Mouse (Mus musculus) testis, postnatal 14 days (tissue): ENCODE data around the gene Mllt11.

ENCODE experiments used
- DNase-seq: peaks from one replicate; pipeline ENCODE4 v3.0.0; 2021; ENCODE audit warnings: low spot score

The Mllt11 gene

DNA sequence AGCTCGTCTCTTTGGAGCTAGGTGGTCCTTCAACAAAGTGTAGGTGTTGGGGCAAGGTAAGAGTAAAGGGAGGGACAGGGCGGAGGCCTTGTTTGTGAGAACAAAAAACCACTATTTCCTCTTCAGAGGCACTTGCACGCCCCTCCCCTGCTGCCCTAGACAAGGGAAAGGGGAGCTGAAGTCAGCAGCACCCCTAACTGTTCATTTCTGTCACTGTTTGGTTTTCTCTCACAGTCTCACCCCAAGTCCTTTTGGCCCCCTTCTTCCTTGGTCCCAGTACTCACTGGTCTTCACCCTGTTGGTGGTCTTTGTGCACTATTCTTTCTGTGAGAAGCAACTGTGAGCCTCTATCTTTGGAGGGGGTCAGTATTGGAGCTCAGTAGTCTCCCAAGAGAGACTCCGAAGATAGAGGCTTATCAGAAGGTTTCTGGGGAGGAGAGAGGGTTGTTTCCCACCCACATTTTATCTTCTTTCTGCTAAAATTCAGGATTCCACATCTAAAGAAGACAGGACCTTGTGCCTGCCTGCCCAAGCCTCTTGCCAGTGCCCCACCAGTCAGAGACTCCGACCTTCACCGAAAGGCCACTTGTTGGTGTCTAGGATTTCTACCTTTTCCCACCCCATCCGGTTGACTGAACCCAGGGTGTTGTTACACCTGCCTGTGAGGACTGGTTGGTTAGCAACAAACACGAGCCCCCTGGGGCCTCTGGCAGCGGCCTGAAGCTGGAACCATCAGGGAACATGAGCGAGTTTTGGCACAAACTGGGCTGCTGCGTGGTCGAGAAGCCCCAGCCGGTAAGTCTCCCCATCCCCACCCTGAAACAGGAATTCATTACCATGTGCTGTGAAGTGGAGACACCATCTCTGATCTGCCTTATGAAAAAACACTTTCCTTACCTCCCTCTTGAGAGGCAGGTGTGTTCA is at the start of gene Mllt11:
Mllt11 (minus strand) TSS at position 874 of the 924 bp plus-strand sequence.
- no peak for DNase-seq

DNA sequence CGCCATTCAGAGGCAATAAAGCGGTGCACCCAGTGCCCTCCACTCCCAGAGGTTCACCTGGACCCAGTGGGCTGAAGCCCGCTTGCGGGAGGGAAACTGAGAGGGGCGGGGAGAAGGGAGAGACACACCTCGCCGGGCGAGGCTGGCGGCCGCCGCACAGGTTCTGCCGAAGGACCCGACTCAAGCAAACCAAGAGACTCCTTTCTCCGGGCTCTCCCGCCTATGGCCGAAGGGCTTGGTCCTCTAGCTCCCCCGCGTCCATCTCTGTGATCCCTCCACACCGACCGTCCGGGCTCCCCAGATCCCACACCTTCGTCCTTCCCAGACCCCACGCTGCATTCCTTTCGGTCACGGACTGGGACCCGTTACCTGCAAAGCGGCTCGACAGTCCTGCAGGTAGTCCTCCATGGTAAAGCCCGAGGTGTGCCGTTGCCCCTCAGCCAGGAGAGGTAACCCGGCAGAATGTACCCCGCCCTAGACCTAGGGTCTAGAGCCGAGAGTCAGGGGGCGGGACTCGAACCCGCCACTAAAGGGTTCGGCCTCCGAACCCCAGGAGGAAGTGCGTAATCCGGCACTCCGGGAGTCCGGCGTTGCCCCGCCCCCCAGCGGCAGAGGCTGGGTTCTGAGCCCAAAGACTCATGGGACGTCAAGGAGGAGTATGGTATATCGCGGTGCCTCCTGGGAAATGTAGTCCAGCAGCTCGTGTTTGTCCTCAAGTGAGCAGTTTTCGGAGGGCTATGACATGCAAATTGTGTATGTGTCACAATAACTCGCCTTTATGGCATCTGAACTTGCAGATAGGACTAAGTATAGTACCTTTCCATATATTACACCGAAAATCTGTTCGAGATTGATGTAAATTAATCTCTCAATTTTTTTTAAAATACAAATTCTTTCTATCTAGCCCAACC is 49.5 kb upstream of the Mllt11 start, which contains the start of the genes Mindy1 and Prune1:
Mindy1 (plus strand) TSS at position 130 of the 911 bp plus-strand sequence.
Prune1 (minus strand) TSS at position 861 of the 911 bp plus-strand sequence.
- DNase-seq, result peak; percentile 99

DNA sequence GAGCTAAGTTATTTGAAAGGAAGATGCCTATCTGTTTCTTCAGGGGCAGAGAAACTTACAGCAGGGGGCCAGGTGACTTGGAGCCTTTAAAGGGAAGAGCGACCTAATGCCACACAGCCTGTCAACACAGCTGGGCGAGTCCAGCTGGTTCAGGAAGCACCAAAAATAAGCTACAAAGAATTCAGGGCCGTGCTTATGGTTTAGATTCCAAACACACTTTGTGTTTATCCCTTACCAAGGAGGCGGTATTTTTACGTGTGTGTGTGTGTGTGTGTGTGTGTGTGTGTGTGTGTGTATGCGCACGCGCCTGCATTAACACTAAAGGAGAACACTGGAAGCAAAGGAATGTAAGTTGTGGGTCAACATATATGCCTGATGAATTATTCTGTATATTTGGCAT is 48.8 kb upstream of the Mllt11 start:
- no peak for DNase-seq

DNA sequence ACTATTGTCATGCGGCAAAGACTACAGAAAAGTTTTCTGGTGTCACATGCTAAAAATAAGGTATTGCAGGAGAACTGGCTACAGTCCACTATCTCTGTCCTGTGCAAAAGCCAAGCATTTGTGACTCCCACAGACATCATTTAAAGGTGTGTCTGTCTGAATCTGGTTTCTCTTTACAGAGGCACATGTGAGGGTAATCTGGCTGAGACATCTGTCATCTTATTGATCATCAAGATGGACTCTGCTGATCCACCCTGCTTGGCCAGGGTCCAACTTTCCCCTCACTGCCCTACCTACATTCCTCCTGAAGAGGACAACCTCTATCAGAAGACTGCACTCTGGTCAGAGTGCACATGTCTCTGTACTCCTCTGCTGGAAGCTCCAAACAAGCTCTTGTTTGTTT is 45.2 kb upstream of the Mllt11 start:
- DNase-seq, result no peak

DNA sequence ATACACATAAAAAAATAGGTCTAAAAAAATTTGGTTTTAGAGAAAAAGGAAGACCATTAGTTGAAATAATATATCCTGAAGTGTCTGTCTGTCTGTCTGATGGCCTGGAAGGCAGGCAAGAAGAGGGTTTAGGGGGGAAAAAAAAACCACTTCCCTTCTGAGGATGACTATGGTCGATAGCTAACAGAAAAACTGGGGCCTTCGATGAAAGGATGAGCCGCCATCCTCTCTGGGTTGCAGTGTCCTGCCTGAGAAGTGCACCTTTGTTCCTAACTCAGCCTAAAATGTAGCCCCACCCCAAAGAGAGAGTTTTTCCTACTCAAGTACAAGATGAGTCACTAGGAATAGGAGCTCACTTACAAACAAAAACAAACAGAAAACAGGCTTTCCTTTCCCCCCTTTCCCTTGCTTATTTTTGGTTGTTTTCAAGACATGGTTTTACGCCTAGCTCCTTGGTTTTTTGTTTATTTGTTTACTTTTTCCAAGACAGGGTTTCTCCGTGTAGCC is 44.5 kb upstream of the Mllt11 start:
- DNase-seq, result no peak

DNA sequence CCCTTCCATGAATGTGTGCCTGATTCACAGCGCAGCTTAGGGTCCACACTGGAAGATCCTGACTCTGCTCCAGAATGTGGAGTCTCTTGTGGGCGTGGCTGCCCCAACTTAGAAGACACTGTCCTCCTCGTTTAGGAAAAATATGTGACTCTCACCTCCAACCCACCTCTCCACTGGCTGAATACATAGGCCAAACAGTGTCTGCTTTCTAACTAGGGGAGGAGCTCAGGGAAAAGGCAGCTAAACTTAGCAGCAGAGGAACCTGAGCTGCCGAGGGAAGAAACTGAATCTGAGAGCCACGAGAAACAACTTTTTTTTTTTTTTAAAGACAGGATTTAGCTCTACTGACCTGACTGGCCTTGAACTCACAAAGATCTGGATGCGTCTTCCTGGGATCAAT is 43.2 kb upstream of the Mllt11 start:
- no peak for DNase-seq

DNA sequence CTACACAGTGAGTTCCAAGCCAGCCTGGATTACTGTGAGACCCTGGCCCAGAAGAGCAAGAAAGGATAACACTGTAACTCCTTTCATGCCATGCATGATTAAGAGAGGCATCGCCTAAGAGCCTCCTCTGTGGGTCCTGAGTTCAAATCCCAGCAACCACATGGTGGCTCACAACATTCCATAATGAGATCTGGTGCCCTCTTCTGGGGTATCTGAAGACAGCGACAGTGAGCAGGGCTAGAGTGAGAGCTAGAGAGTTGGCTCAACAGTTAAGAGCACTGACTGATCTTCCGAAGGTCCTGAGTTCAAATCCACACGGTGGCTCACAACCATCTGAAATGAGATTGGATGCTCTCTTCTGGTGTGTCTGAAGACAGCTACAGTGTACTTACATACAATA is 42.5 kb upstream of the Mllt11 start:
- no peak for DNase-seq

DNA sequence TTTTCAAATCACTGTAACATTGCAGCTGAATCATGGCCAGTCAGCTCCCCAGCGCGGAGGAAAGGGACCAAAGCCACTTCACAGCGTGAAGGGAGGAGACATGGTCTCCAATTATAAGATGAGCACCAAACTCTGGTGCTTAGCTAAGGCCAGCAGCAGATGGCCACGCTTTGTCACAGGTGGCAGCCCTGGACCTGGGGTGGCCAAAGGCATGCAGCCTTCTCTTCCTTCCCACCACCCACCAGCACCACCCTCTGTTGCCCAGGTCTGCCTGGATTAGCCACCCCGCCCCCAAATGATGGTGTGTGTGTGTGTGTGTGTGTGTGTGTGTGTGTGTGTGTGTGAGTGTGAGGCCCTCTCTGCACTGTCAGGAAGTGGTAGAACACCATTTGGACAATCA is 41.5 kb upstream of the Mllt11 start:
- DNase-seq, result no peak

DNA sequence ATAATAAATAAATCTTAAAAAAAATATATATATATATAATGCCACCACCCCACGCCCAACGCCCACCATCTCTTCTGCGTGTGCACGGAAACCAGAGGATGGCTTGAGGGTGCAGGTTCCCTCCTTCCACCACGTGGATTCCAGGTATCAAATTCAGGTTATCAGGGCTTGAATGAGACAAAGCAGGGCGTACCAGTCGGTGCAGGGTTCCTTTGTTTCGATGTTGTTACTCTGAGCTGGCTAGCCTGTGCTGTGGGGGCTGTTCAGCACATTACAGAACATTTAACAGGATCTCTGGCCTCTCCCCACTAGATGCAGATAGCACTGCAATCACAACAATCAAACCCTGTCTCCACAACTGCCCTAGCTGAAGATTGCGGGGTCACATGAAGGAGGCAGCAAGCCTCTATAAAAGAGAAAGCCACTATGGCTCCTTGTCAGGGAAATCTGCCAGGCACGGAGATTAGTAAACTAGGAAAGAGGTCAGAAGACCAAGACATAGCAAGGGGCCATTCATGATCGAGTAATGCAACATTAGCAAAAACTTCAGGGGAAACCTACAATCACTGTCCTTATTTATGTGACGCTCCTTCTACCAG is 38.9 kb upstream of the Mllt11 start:
- no peak for DNase-seq

DNA sequence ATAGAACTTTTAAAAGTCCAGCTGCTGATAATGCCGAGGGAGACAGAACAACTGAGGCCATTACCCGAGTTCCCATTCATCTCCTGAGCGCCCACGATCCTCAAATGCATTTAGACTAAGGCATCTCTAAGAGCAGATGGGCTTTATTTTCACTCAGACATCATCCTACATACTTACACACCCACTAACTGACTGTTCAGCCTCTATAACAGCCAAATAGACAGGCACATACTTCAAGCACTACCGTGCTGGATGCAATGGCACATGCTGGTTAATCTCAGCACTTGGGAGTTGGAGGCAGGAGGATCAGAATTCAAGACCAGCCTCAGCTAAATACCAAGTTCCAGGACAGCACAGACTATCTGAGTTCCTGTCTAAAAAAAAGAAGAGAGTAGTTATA is 37.8 kb upstream of the Mllt11 start:
- DNase-seq, result no peak

DNA sequence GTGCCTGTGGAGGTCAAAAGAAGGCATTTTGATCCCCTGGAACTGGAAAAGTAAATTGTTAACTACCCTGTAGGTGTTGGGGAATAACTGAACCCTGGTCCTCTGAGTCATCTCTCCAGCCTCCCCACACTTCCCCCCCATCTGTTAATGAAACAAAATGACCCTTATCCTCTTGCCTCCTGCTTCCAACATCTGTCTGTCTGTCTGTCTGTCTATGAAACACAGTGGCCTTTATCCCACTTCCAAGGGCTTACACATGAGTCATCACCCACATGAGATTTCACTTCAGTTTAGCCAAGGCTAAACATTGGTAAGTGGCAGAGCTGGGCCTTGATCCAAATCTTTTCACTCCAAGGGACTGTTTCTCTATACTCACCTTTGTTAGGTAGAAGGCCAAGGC is 35.9 kb upstream of the Mllt11 start:
- DNase-seq, result no peak

DNA sequence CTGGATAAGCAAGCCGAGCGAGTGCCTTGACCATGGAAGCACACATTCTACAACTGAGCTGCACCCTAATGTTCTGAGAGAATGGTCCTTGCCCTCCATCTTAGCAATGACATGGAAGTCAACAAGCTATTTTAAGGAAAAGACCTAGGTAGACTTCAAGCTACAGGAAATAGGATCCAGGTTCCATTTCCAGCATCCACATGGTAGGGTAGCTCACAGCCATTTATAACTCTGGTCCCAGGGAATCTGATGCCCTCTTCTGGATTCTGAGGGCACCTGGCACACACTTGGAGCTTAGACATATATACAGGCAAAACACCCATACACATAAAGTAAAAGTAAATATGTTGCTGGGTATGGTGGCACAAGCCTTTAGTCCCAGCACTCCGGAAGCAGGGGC is 34.1 kb upstream of the Mllt11 start:
- no peak for DNase-seq

DNA sequence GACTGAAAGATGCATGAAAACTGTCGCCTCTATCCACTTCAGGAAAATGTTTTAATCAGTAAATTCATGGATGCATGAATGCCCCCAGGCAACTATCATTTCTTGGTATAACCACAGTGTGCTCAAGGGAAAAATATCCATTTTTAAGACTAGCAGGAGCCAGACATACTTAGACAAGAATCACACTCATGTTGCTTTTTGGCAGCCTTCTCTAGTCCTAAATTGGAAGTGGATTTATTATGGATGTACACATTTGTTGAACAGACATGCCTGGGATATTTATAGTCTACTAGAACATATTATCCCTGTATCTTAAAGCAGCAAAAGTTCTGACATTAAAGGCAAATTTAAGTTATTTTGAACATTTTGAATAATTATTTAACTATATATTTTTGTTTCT is 32.8 kb upstream of the Mllt11 start:
- no peak for DNase-seq

DNA sequence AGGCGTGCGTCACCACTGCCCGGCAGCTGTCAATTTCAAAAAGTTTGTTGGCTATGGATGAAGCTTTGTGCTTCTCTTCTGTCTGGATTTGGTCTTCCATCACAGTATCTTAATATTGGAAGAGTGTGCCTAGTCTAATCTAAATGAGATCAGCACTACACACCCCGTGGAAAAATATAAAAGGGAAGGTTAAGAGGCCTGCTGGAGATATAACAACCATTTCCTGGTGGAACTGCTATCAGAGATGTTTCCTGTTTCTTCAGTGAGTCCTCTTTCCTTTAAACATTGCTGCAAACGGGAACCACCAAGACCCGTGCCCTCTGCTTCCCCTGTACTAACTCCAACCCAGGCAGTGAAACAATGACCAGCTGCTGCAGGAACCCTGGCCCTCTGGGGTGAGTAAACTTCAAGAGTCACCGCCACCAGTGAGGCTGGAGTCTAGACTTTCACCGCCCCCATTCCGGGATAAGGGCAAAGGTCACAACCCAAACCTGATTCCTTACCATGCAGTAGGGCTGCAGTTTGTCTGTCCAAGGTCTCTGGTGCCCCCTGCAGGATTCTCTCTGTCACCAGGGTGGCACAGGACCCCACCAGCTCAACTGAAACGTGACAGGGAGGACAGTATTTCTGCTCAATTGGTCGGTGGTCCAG is 31.2 kb upstream of the Mllt11 start:
- DNase-seq, result no peak

DNA sequence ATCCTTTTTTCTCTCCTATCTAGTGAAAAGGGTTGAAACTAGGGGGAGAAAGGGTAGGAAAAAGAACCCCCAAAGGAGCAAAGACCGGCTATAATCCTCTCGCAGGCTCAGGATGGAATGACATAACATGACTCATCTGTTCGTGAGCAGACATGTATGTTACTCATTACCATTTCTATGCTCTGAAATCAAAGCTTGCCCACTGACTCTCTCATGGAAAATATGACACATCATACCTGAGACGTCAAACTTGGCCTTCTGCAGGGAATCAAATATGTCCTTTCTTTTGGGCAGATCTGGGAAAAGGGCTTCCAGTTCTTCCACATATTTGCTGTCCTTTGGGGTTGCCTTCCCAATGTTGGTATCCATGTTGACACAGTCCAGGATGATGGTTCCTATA is 30.0 kb upstream of the Mllt11 start:
- no peak for DNase-seq

DNA sequence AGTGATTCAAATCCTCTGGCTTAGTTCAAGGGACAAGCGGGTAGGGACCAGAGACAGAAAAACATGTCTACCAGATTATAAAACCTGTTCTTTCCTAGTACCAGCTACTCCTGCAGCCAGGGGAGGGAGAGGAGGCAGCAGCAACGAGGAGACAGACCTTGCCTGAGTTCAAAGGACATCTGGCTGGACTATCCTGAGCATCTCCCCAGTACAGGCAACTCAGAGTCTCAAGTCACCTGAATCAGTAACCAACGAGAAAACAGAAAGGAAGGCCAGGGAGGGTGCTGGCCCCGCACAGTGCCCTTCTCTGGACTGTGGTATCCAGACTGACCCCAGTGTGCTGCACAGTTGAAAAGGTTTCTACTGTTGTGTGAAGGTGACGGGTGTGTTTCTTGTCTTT is 25.0 kb upstream of the Mllt11 start:
- no peak for DNase-seq

DNA sequence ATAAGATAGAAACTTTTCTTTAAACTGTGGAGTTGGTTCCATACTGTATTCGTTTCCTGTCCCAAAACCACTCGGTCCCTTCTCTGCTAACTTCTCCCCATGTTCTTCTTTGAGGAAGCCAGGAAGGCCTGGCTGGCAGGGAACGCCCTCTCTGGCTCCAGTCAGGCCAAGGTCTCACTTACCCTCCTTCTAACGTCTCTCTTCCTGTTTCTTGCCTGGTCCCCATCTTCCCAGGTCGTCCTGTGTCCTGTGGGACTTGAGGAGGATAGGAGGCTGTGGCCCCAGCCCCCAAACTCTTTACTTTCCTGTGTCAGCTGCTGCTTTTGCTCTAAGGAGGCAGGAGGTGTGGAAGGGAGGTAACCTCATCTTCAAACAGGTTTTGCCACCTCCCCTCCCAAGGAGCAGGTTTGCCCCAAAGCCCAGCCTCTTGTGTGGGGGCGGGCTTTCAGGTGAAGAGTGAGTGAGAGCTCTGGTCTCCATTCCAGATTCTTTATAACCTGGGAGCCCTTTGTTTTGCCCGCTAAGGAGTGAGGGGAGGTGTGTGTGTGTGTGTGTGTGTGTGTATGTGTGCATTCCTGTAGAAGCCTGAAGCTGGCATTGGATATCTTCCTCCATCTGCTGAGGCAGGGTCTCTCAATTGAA is 18.9 kb upstream of the Mllt11 start, which contains the start of gene Bnipl:
Bnipl (minus strand) TSS at position 411 of the 642 bp plus-strand sequence.
- DNase-seq, result no peak

DNA sequence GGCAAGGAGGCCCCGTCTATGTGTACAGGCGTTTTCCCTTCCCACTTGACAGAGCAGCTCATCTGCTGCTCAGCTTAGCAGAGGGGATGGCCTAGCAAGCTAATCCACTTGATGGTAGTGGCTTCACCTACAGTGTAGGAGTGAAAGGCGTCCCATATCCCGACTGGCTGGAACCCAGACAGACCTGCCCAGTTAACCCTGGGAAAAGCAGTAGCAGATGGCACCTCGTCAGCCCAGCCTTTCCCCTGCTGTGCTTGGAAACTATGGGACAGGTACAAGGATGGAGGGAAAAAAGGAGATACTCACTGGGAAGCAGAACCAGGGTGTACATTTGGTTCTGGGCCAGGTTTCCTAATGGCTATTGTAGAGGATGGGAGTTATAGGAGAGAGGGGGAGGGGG is 18.4 kb upstream of the Mllt11 start:
- DNase-seq, result no peak

DNA sequence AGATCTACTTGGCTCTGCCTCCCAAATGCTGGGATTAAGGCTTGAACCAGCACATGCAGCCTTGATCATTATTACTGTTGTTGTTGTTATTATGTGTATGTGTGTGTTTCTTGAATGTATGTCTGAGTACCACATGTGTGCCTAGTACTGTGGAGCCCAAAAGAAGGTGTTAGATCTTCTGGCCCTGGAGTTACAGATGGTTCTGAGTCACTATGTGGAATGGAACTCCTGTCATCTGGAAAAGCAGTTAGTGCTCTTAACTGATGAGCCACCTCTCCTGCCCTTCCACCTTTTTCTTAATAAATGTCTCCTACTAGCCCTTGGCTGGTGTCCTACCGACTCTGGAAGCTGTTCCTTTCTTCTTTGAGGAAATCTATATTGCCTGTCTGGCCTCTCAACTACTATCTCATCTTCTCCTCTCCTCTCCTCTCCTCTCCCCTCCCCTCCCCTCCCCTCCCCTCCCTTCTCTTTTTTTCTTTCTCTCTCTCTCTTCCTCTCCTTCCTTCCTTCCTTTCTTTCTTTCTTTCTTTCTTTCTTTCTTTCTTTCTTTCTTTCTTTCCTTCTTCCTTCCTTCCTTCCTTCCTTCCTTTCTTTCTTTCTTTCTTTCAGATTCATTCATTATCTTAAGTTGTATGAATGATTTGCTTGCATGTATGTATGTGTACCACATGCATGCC is 15.8 kb upstream of the Mllt11 start:
- no peak for DNase-seq

DNA sequence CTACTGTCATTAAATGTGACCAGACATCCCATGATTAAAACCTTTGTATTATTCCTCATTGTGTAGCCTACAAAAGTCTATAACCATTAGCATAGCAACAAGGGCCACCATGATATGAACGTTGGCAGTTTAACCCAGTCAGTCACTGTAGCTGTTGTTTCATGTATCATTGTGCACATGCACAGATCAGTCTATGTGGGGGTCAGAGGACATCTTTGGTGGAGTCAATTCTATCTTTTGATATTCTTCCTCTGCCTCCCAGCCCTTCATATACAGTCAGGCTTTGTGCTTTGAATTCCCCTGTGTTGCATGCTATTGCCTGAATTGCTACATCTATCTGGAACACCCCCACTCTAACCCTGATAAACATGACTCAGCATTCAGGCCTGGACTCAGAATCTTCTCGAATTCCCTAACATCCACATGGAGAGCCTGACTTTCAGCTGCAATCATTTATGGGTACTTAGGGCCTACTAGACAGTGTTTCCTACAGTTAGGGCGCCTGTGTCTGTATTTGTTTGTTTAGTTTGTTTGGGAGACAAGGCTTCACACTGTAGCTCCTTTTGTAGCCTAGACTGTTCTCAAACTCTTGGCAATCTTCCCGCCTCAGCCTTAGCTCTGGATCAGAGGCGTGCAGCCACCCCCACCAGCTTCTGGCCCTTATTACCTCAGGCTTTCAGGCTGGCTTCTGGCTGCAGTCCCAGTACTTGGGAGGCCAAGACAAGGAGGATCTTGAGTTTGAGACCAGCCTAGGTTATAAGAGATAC is 14.7 kb upstream of the Mllt11 start:
- peak; percentile 85 for DNase-seq
